Mouse (Mus musculus): ENCODE data around the gene 2010315B03Rik. TPM values are rescaled to one million over a fixed set of nuclear protein-coding genes. Genes with fewer than 3 reads are reported as not detected.

Gene 2010315B03Rik
- polyA plus RNA-seq, 1 experiment from 2014 or later: 6.6 TPM

Other genes starting within 250 kb of the 2010315B03Rik start
- gene Ccr2, start 210.7 kb downstream of the 2010315B03Rik start, polyA plus RNA-seq (2014; fragmentation: Nextera tagmentation; extraction: Ambion mirVana): 0.39 TPM in 1 of 2 replicates, not detected in the other
- 0.03 and 1.1 TPM in 2 replicates for gene Ccr5, start 191.2 kb downstream of the 2010315B03Rik start, polyA plus RNA-seq (2014; fragmentation: Nextera tagmentation; extraction: Ambion mirVana)
- gene Ppp2r3d, start 164.2 kb upstream of the 2010315B03Rik start, polyA plus RNA-seq (2014; fragmentation: Nextera tagmentation; extraction: Ambion mirVana): 94.7 and 101 TPM in 2 replicates
- gene Gm21836, start 181.1 kb upstream of the 2010315B03Rik start, polyA plus RNA-seq (2014; fragmentation: Nextera tagmentation; extraction: Ambion mirVana): not detected in 2 replicates